Mouse (Mus musculus) embryonic facial prominence, embryonic 13.5 days (tissue): ENCODE data around the gene Phlpp1. TPM values are rescaled to one million over a fixed set of nuclear protein-coding genes. Genes with fewer than 3 reads are reported as not detected.
A peak's percentile ranks its signal among the peaks of the same experiment; 100 is the strongest.

ENCODE experiments used
- ATAC-seq: fragments of 200-750 bp; cut with Nextera tagmentation; 2 replicates; pipeline ENCODE4 v1.8.0; 2017; ENCODE audit warnings: low read depth; ENCODE audit not compliant: insufficient number of reproducible peaks, insufficient read depth, low FRiP score, low TSS enrichment
- H3K27ac ChIP-seq: fragments of 300-500 bp; sonication (generic); 2 replicates; pipeline ENCODE4 v1.5.1; 2015; ENCODE audit warnings: moderate library complexity, mild to moderate bottlenecking, inconsistent platforms
- H3K27me3 ChIP-seq: fragments of 300-500 bp; sonication (generic); 2 replicates; pipeline ENCODE4 v1.6.1; 2015; ENCODE audit warnings: mild to moderate bottlenecking, inconsistent platforms
- H3K36me3 ChIP-seq: fragments of 300-500 bp; sonication (generic); 2 replicates; pipeline ENCODE4 v1.6.1; 2015; ENCODE audit warnings: mild to moderate bottlenecking, inconsistent platforms
- H3K4me1 ChIP-seq: fragments of 300-500 bp; sonication (generic); 2 replicates; pipeline ENCODE4 v1.6.1; 2015; ENCODE audit warnings: inconsistent platforms
- H3K4me2 ChIP-seq: fragments of 300-500 bp; sonication (generic); 2 replicates; pipeline ENCODE4 v1.6.1; 2015; ENCODE audit warnings: moderate library complexity, mild to moderate bottlenecking, inconsistent platforms
- H3K4me3 ChIP-seq: fragments of 300-500 bp; sonication (generic); 2 replicates; pipeline ENCODE4 v1.5.1; 2015; ENCODE audit warnings: mild to moderate bottlenecking, inconsistent platforms
- H3K9ac ChIP-seq: fragments of 300-500 bp; sonication (generic); 2 replicates; pipeline ENCODE4 v1.6.1; 2015; ENCODE audit warnings: mild to moderate bottlenecking, inconsistent platforms
- H3K9me3 ChIP-seq: fragments of 300-500 bp; sonication (generic); 2 replicates; pipeline ENCODE4 v1.6.1; 2016; ENCODE audit warnings: inconsistent platforms
- WGBS: fragments of 180-500 bp; shearing (Covaris S2); methylation state at CpG from one replicate; pipeline ENCODE4 v1.1.7; 2015; ENCODE audit warnings: mixed read lengths; 5-methylcytosine and 5-hydroxymethylcytosine counted together
- polyA plus RNA-seq: library from polyadenylated mRNA; unstranded; fragments of >200 nt; fragmentation: Nextera tagmentation; extraction: Ambion mirVana; gene quantifications from 2 replicates; pipeline ENCODE4 v1.2.1, GENCODE M21; 2015

Phlpp1 gene
- polyA plus RNA-seq, 1 experiment from 2014 or later, result 3.4 TPM

GRCm38 (mm10) chr1:106199109-106199508 lies 27.6 kb downstream of the Phlpp1 start:
- Histone ChIP-seq H3K36me3 (no peaks in the 10 kb centered on the region), H3K27me3 (no peaks in the 10 kb centered on the region), H3K9ac (no peak overlapping the region), H3K4me1 (peaks cover 15% of the 10 kb centered on the region), H3K9me3 (no peaks in the 10 kb centered on the region), H3K27ac (no peak overlapping the region), H3K4me2 (no peak overlapping the region), H3K4me3 (no peak overlapping the region)
- WGBS, result 85% methylated on average over 4 of the region's 4 CpGs
- no peak for ATAC-seq

GRCm38 (mm10) chr1:106199686-106200085 lies 28.1 kb downstream of the Phlpp1 start:
- Histone ChIP-seq H3K9me3 (no peaks in the 10 kb centered on the region), H3K4me2 (no peak overlapping the region), H3K27me3 (no peaks in the 10 kb centered on the region), H3K4me1 (peaks cover 19% of the 10 kb centered on the region), H3K27ac (no peak overlapping the region), H3K4me3 (no peak overlapping the region), H3K36me3 (no peaks in the 10 kb centered on the region), H3K9ac (no peak overlapping the region)
- WGBS, result 16% methylated on average over 2 of the region's 2 CpGs
- no peak for ATAC-seq

GRCm38 (mm10) chr1:106201025-106201424 lies 29.5 kb downstream of the Phlpp1 start:
- H3K4me3 ChIP-seq, result no peak overlapping the region
- WGBS, result 70% methylated on average over 1 of the region's 1 CpGs

GRCm38 (mm10) chr1:106201929-106202328 lies 30.4 kb downstream of the Phlpp1 start:
- no peaks in the 10 kb centered on the region for H3K9me3 ChIP-seq
- no peak overlapping the region for H3K27ac ChIP-seq
- no peak overlapping the region for H3K4me2 ChIP-seq
- H3K4me1 ChIP-seq, result peaks cover 25% of the 10 kb centered on the region
- H3K27me3 ChIP-seq, result no peaks in the 10 kb centered on the region
- H3K4me3 ChIP-seq, result no peak overlapping the region
- WGBS, result 62% methylated on average over 4 of the region's 4 CpGs
- no peak overlapping the region for H3K9ac ChIP-seq
- no peak for ATAC-seq
- no peaks in the 10 kb centered on the region for H3K36me3 ChIP-seq

More at GRCm38 (mm10) chr1:106201025-106201424, 29.5 kb downstream of the Phlpp1 start:
- Histone ChIP-seq H3K27ac (no peak overlapping the region), H3K4me2 (no peak overlapping the region), H3K9me3 (no peaks in the 10 kb centered on the region), H3K4me1 (peaks cover 25% of the 10 kb centered on the region), H3K9ac (no peak overlapping the region), H3K36me3 (no peaks in the 10 kb centered on the region), H3K27me3 (no peaks in the 10 kb centered on the region)
- no peak for ATAC-seq

GRCm38 (mm10) chr1:106203942-106204341 lies 32.4 kb downstream of the Phlpp1 start:
- no peak overlapping the region for H3K9ac ChIP-seq
- H3K9me3 ChIP-seq, result no peaks in the 10 kb centered on the region
- H3K4me3 ChIP-seq, result no peak overlapping the region
- ATAC-seq, result no peak
- H3K4me2 ChIP-seq, result no peak overlapping the region
- WGBS, result 63% methylated on average over 3 of the region's 3 CpGs
- H3K4me1 ChIP-seq, result peaks cover 30% of the 10 kb centered on the region
- H3K27me3 ChIP-seq, result no peaks in the 10 kb centered on the region
- no peaks in the 10 kb centered on the region for H3K36me3 ChIP-seq
- H3K27ac ChIP-seq, result no peak overlapping the region

- no peak for ATAC-seq
- WGBS, result 36% methylated on average over 3 of the region's 3 CpGs
- H3K27ac ChIP-seq, result no peak overlapping the region
- no peaks in the 10 kb centered on the region for H3K36me3 ChIP-seq
- no peaks in the 10 kb centered on the region for H3K27me3 ChIP-seq
- H3K4me1 ChIP-seq, result peaks cover 27% of the 10 kb centered on the region
- H3K4me3 ChIP-seq, result no peak overlapping the region
- H3K4me2 ChIP-seq, result no peak overlapping the region
- H3K9ac ChIP-seq, result no peak overlapping the region
- no peaks in the 10 kb centered on the region for H3K9me3 ChIP-seq
These were observed 32.8 kb downstream of the Phlpp1 start for GRCm38 (mm10) chr1:106204350-106204749.

GRCm38 (mm10) chr1:106208581-106208980 lies 37.0 kb downstream of the Phlpp1 start:
- H3K9me3 ChIP-seq, result no peaks in the 10 kb centered on the region
- H3K4me2 ChIP-seq, result no peak overlapping the region
- H3K4me3 ChIP-seq, result no peak overlapping the region
- ATAC-seq, result no peak
- no peaks in the 10 kb centered on the region for H3K27me3 ChIP-seq
- peak overlapping the region; percentile 7; the same call in 1 of the 2 replicates for H3K27ac ChIP-seq
- peaks cover 22% of the 10 kb centered on the region for H3K4me1 ChIP-seq
- no peak overlapping the region for H3K9ac ChIP-seq
- WGBS, result 39% methylated on average over 5 of the region's 5 CpGs
- H3K36me3 ChIP-seq, result no peaks in the 10 kb centered on the region

- Histone ChIP-seq H3K4me1 (peaks cover 9% of the 10 kb centered on the region), H3K36me3 (no peaks in the 10 kb centered on the region), H3K4me3 (no peak overlapping the region), H3K9ac (no peak overlapping the region), H3K27me3 (no peaks in the 10 kb centered on the region), H3K4me2 (no peak overlapping the region), H3K9me3 (no peaks in the 10 kb centered on the region), H3K27ac (no peak overlapping the region)
- ATAC-seq, result no peak
- 77% methylated on average over 3 of the region's 3 CpGs for WGBS
These were observed 38.9 kb downstream of the Phlpp1 start for GRCm38 (mm10) chr1:106210461-106210860.

- no peak overlapping the region for H3K4me3 ChIP-seq
- H3K27me3 ChIP-seq, result no peaks in the 10 kb centered on the region
- no peak for ATAC-seq
- peaks cover 6% of the 10 kb centered on the region for H3K4me1 ChIP-seq
- H3K9ac ChIP-seq, result no peak overlapping the region
- no peak overlapping the region for H3K4me2 ChIP-seq
- WGBS, result 78% methylated on average over 5 of the region's 5 CpGs
- no peaks in the 10 kb centered on the region for H3K9me3 ChIP-seq
- H3K36me3 ChIP-seq, result no peaks in the 10 kb centered on the region
- H3K27ac ChIP-seq, result no peak overlapping the region
These were observed 39.6 kb downstream of the Phlpp1 start for GRCm38 (mm10) chr1:106211146-106211545.

GRCm38 (mm10) chr1:106220431-106220830 lies 48.9 kb downstream of the Phlpp1 start:
- 61% methylated on average over 6 of the region's 6 CpGs for WGBS
- ATAC-seq, result no peak
- no peak overlapping the region for H3K4me2 ChIP-seq
- no peaks in the 10 kb centered on the region for H3K27me3 ChIP-seq
- no peaks in the 10 kb centered on the region; the same call in 1 of the 2 replicates for H3K36me3 ChIP-seq
- peaks cover 6% of the 10 kb centered on the region; the same call in 1 of the 2 replicates for H3K9me3 ChIP-seq
- peaks cover 5% of the 10 kb centered on the region; the same call in 1 of the 2 replicates for H3K4me1 ChIP-seq
- no peak overlapping the region for H3K27ac ChIP-seq
- no peak overlapping the region for H3K4me3 ChIP-seq
- no peak overlapping the region for H3K9ac ChIP-seq

- no peaks in the 10 kb centered on the region; the same call in 1 of the 2 replicates for H3K36me3 ChIP-seq
- no peaks in the 10 kb centered on the region for H3K27me3 ChIP-seq
- no peak for ATAC-seq
- peaks cover 6% of the 10 kb centered on the region; the same call in 1 of the 2 replicates for H3K9me3 ChIP-seq
- H3K27ac ChIP-seq, result no peak overlapping the region
- peaks cover 5% of the 10 kb centered on the region; the same call in 1 of the 2 replicates for H3K4me1 ChIP-seq
- H3K9ac ChIP-seq, result no peak overlapping the region
- H3K4me2 ChIP-seq, result no peak overlapping the region
- 90% methylated on average over 1 of the region's 1 CpGs for WGBS
- H3K4me3 ChIP-seq, result no peak overlapping the region
These were observed 49.8 kb downstream of the Phlpp1 start for GRCm38 (mm10) chr1:106221371-106221770.

- Histone ChIP-seq H3K36me3 (no peaks in the 10 kb centered on the region; the same call in 1 of the 2 replicates), H3K4me1 (peaks cover 5% of the 10 kb centered on the region; the same call in 1 of the 2 replicates), H3K9me3 (peaks cover 6% of the 10 kb centered on the region; the same call in 1 of the 2 replicates), H3K4me2 (no peak overlapping the region), H3K9ac (no peak overlapping the region), H3K27me3 (no peaks in the 10 kb centered on the region), H3K27ac (no peak overlapping the region), H3K4me3 (no peak overlapping the region)
- 18% methylated on average over 2 of the region's 2 CpGs for WGBS
- no peak for ATAC-seq
These were observed 50.4 kb downstream of the Phlpp1 start for GRCm38 (mm10) chr1:106221964-106222363.
